Mouse (Mus musculus) heart, adult 2 months (tissue): ENCODE results near the gene Eef2k.

Experiments
- CTCF ChIP-seq: fragments of 200-600 bp; IDR thresholded peaks from 2 replicates; pipeline ENCODE4 v1.8.1; 2022; ENCODE audit warnings: antibody characterized with exemption, mild to moderate bottlenecking, moderate library complexity
- POLR2A ChIP-seq: fragments of 200-500 bp; IDR thresholded peaks from 2 replicates; pipeline ENCODE4 v1.6.1; 2011; ENCODE audit warnings: mild to moderate bottlenecking, low read depth, low read length, control low read depth; ENCODE audit not compliant: insufficient read depth

GRCm38 (mm10) chr7:120809705-120810104 lies 32.9 kb upstream of the Eef2k start:
- TF ChIP-seq CTCF = no peak
- no peak for TF ChIP-seq POLR2A
